Comparison of ENCODE assay signal across 8 mouse cellular contexts in the genomic region with DNA sequence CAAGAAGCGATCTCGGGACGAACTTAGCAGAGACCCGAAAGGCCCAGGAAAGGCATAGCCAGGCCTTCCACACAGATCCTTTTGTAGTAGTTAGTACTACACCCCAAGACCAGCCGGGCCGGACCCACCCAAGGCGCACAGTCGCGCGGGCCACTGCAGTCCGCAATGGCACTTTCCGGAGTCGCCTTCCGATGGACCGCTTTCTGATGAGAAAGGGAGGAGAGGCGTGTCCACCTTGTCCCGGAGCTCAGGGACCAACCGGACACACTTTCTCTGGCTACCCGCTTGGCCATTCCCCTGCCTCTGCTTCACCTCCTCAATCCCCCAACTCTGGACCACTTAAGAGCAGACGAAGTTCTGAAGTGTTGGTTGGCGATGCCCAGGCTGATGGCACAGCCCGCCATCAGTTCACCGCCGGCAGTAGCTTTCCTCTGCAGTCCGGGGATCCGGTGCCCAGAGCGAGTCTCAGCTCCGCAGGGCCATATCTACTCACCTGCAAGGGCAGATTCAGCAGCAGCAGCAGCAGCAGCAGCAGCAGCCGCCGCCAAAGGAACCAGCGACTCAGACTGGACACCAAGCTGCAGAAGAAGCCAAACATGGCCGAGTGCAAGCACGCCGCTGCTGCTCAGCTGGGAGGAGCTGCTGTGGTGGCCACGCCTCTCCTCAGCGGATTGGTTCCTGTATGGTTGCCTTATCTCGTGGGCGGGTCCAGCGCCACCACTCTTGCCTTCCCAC. TPM values are rescaled to one million over a fixed set of nuclear protein-coding genes. Genes with fewer than 3 reads are reported as not detected.
DNase-seq lines count a peak whose midpoint lies in the region; ATAC-seq and TF ChIP-seq lines count a peak whose summit lies in the region.

A gene (minus strand): TSS at position 628 of the 735 bp plus-strand sequence.

- H3K9ac ChIP-seq in heart, embryonic 12.5 days: peak within 1 kb of the TSS; percentile 60
- peak within 1 kb of the TSS; percentile 72 for H3K9ac ChIP-seq in kidney, embryonic 16.5 days (replicated peaks; ENCODE audit: low read length)
- H3K9ac ChIP-seq in liver, adult 2 months (ENCODE audit: low read depth, low read length): peak within 1 kb of the TSS; percentile 22; the same call in 1 of the 2 replicates

- 3% methylated on average over 39 of the region's 39 CpGs for WGBS in heart, embryonic 12.5 days
- WGBS in kidney, embryonic 16.5 days: 2% methylated on average over 39 of the region's 39 CpGs
- 6% methylated on average over 39 of the region's 39 CpGs for WGBS in liver, adult 2 months

- no peaks in the 10 kb centered on the region for H3K27me3 ChIP-seq in heart, embryonic 12.5 days (replicated peaks)
- no peaks in the 10 kb centered on the region for H3K27me3 ChIP-seq in kidney, embryonic 16.5 days (ENCODE audit: insufficient read depth, low read length)
- H3K27me3 ChIP-seq in liver, adult 2 months (ENCODE audit: control insufficient read depth, insufficient read depth, low read length): no peaks in the 10 kb centered on the region

- H3K9me3 ChIP-seq in heart, embryonic 12.5 days (replicated peaks): peaks cover 5% of the 10 kb centered on the region
- peaks cover 5% of the 10 kb centered on the region for H3K9me3 ChIP-seq in kidney, embryonic 16.5 days (ENCODE audit: low read length)

- ATAC-seq in erythroid progenitor cell, adult 5-6 weeks (replicated peaks; ENCODE audit: low FRiP score, poor library complexity, severe bottlenecking): peak; percentile 99
- ATAC-seq in heart, embryonic 12.5 days (ENCODE audit: insufficient number of reproducible peaks, low FRiP score): peak; percentile 87
- ATAC-seq in kidney, embryonic 16.5 days (ENCODE audit: low FRiP score, low TSS enrichment): peak; percentile 99
- peak; percentile 99 for ATAC-seq in monocyte, adult 5-6 weeks (replicated peaks; ENCODE audit: insufficient number of reproducible peaks, low FRiP score, low TSS enrichment, poor library complexity, severe bottlenecking)

- H3K27ac ChIP-seq in brown adipose tissue, adult 24 weeks (replicated peaks; ENCODE audit: low read depth, low read length): no peak within 1 kb of the TSS
- H3K27ac ChIP-seq in heart, embryonic 12.5 days (ENCODE audit: poor library complexity, severe bottlenecking): no peak within 1 kb of the TSS
- no peak within 1 kb of the TSS for H3K27ac ChIP-seq in kidney, embryonic 16.5 days (ENCODE audit: low read length)
- no peak within 1 kb of the TSS for H3K27ac ChIP-seq in liver, adult 2 months (replicated peaks; ENCODE audit: insufficient read depth, low read depth, low read length)

- H3K79me2 ChIP-seq in liver, adult 2 months (ENCODE audit: control insufficient read depth, insufficient read depth, low read length): no peaks in the 10 kb centered on the region

- peak; percentile 94 for DNase-seq in CD4-positive, CD25-positive, alpha-beta regulatory T cell, adult 2 months (ENCODE audit: low read depth, low spot score)
- peak; percentile 70 for DNase-seq in liver, adult 2 months (ENCODE audit: extremely low read depth, low read depth, low spot score)
- DNase-seq in spleen, postnatal 36 days (ENCODE audit: low spot score in 2 of 2): peak; percentile 84 to 85

- H3K4me2 ChIP-seq in heart, embryonic 12.5 days: peak within 1 kb of the TSS; percentile 88
- H3K4me2 ChIP-seq in kidney, embryonic 16.5 days (replicated peaks; ENCODE audit: low read depth, low read length): peak within 1 kb of the TSS; percentile 73

- no peaks in the 10 kb centered on the region for H3K36me3 ChIP-seq in heart, embryonic 12.5 days
- no peaks in the 10 kb centered on the region for H3K36me3 ChIP-seq in kidney, embryonic 16.5 days (ENCODE audit: insufficient read depth, low read length)
- no peaks in the 10 kb centered on the region for H3K36me3 ChIP-seq in liver, adult 2 months (ENCODE audit: control insufficient read depth, insufficient read depth, low read length)

- H3K4me3 ChIP-seq in brown adipose tissue, adult 24 weeks (ENCODE audit: insufficient read depth, low read depth, low read length): peak within 1 kb of the TSS; percentile 73
- H3K4me3 ChIP-seq in heart, embryonic 12.5 days: peak within 1 kb of the TSS; percentile 58
- H3K4me3 ChIP-seq in kidney, embryonic 16.5 days (ENCODE audit: low read length): peak within 1 kb of the TSS; percentile 65
- peak within 1 kb of the TSS; percentile 73 for H3K4me3 ChIP-seq in liver, adult 2 months (ENCODE audit: insufficient read depth, low read depth, low read length)

- TF ChIP-seq CTCF in liver, adult 2 months (IDR thresholded peaks at IDR 0.05; ENCODE audit: low read depth, low read length): no peak

- no peak for TF ChIP-seq POLR2A in liver, adult 2 months (IDR thresholded peaks at IDR 0.05; ENCODE audit: extremely low read depth, insufficient read depth, low read length)

- H3K4me1 ChIP-seq in brown adipose tissue, adult 24 weeks (ENCODE audit: control insufficient read depth, insufficient read depth, insufficient read length, low read length): no peaks in the 10 kb centered on the region
- H3K4me1 ChIP-seq in heart, embryonic 12.5 days (replicated peaks): no peaks in the 10 kb centered on the region
- no peaks in the 10 kb centered on the region; the same call in 1 of the 2 replicates for H3K4me1 ChIP-seq in kidney, embryonic 16.5 days (ENCODE audit: insufficient read depth, low read length)
- H3K4me1 ChIP-seq in liver, adult 2 months (ENCODE audit: control insufficient read depth, insufficient read depth, low read length): no peaks in the 10 kb centered on the region; the same call in 1 of the 2 replicates

RNA-seq across cellular contexts. Expression of the gene that starts here (rescaled TPM):
- polyA plus RNA-seq in brown adipose tissue, adult 24 weeks (2012; ENCODE audit: insufficient read depth, insufficient read length, missing spikeins): 2.8 and 5.9 TPM in 2 replicates
- total RNA-seq in erythroid progenitor cell, adult 5-6 weeks (2015; ENCODE audit: low replicate concordance): 1.7 and 16.6 TPM in 2 replicates
- not detected in 2 replicates for total RNA-seq in erythroid progenitor cell, adult 5-6 weeks (2017; ENCODE audit: low replicate concordance)
- polyA plus RNA-seq in heart, embryonic 12.5 days (2016; fragmentation: Nextera tagmentation; extraction: Ambion mirVana): 2.8 and 3.1 TPM in 2 replicates
- 10.0 and 12.3 TPM in 2 replicates for polyA plus RNA-seq in kidney, embryonic 16.5 days (2015; fragmentation: Nextera tagmentation; extraction: Ambion mirVana)
- 0.37 and 0.40 TPM in 2 replicates for total RNA-seq in liver, adult 2 months (2014; rRNA removed)
- polyA plus RNA-seq in liver, adult 2 months (2012; rRNA removed): 0.68 and 0.93 TPM in 2 replicates
- 0.57 to 1.9 TPM (median 0.68 TPM) in 3 replicates for total RNA-seq in monocyte, adult 5-6 weeks (2017)

Comparison
In these comparisons a context has a peak if more than half of its experiments do, and no peak if none do; other contexts are left out.
1. Peak in DNase-seq, H3K4me3 ChIP-seq and H3K9ac ChIP-seq in liver, adult 2 months; RNA of the gene not detected or under 1 TPM.
2. H3K9ac ChIP-seq: peak in every context shown above with its lines; median percentile 72 in kidney, embryonic 16.5 days; 60 in heart, embryonic 12.5 days; 22 in liver, adult 2 months.